Mouse (Mus musculus): Measurements from ENCODE around the gene Btf3. TPM values are rescaled to one million over a fixed set of nuclear protein-coding genes. Genes with fewer than 3 reads are reported as not detected.

The Btf3 gene
- polyA plus RNA-seq (2016; fragmentation: Nextera tagmentation; extraction: Ambion mirVana), result 731 and 771 TPM in 2 replicates

- under 1% methylated on average over 83 of the region's 90 CpGs for WGBS
- Histone ChIP-seq H3K27ac (peak within 1 kb of the TSS; percentile 94), H3K9me3 (no peaks in the 10 kb centered on the region), H3K4me1 (peaks cover 9% of the 10 kb centered on the region), H3K9ac (peak within 1 kb of the TSS; percentile 98), H3K27me3 (no peaks in the 10 kb centered on the region), H3K4me3 (peak within 1 kb of the TSS; percentile 100), H3K4me2 (replicated peaks) (peak within 1 kb of the TSS; percentile 62), H3K36me3 (peaks cover 17% of the 10 kb centered on the region)
- peak; percentile 78 for ATAC-seq (ENCODE audit: insufficient number of reproducible peaks, insufficient read depth, low FRiP score, low TSS enrichment)
Measured at GRCm38 (mm10) chr13:98316480-98317245, at the start of gene Btf3. Gene Btf3 (minus strand): TSS chr13:98317006.

- Histone ChIP-seq H3K9me3 (no peaks in the 10 kb centered on the region), H3K9ac (peak overlapping the region; percentile 25), H3K4me1 (peaks cover 23% of the 10 kb centered on the region), H3K4me2 (replicated peaks) (peak overlapping the region; percentile 65), H3K27ac (peak overlapping the region; percentile 68), H3K4me3 (peak overlapping the region; percentile 28), H3K36me3 (no peaks in the 10 kb centered on the region), H3K27me3 (peaks cover 51% of the 10 kb centered on the region)
- under 1% methylated on average over 52 of the region's 52 CpGs for WGBS
- 0 out of 2 replicates have a peak, but pooled peaks have one; percentile 52 for ATAC-seq (ENCODE audit: insufficient number of reproducible peaks, insufficient read depth, low FRiP score, low TSS enrichment)
Measured at GRCm38 (mm10) chr13:98365766-98366421, 49.1 kb upstream of the Btf3 start.

GRCm38 (mm10) chr13:98365081-98365480, 48.3 kb upstream of the Btf3 start:
- H3K27ac ChIP-seq, result no peak overlapping the region
- no peak overlapping the region; the same call in 1 of the 2 replicates for H3K4me2 ChIP-seq (replicated peaks)
- H3K36me3 ChIP-seq, result no peaks in the 10 kb centered on the region
- peaks cover 23% of the 10 kb centered on the region for H3K4me1 ChIP-seq
- no peak overlapping the region for H3K9ac ChIP-seq
- no peak for ATAC-seq (ENCODE audit: insufficient number of reproducible peaks, insufficient read depth, low FRiP score, low TSS enrichment)
- WGBS, result 1% methylated on average over 8 of the region's 8 CpGs
- peaks cover 53% of the 10 kb centered on the region for H3K27me3 ChIP-seq
- no peaks in the 10 kb centered on the region for H3K9me3 ChIP-seq
- H3K4me3 ChIP-seq, result no peak overlapping the region

GRCm38 (mm10) chr13:98363046-98363445, 46.2 kb upstream of the Btf3 start:
- Histone ChIP-seq H3K36me3 (no peaks in the 10 kb centered on the region), H3K4me2 (replicated peaks) (no peak overlapping the region), H3K9ac (no peak overlapping the region), H3K27ac (no peak overlapping the region), H3K4me1 (peaks cover 17% of the 10 kb centered on the region), H3K27me3 (peaks cover 64% of the 10 kb centered on the region), H3K4me3 (no peak overlapping the region), H3K9me3 (no peaks in the 10 kb centered on the region)
- ATAC-seq (ENCODE audit: insufficient number of reproducible peaks, insufficient read depth, low FRiP score, low TSS enrichment), result no peak
- WGBS, result 5% methylated on average over 4 of the region's 4 CpGs

GRCm38 (mm10) chr13:98361161-98361560, 44.4 kb upstream of the Btf3 start:
- no peak overlapping the region for H3K9ac ChIP-seq
- H3K27ac ChIP-seq, result no peak overlapping the region
- no peaks in the 10 kb centered on the region for H3K9me3 ChIP-seq
- 11% methylated on average over 5 of the region's 5 CpGs for WGBS
- peaks cover 8% of the 10 kb centered on the region for H3K4me1 ChIP-seq
- H3K4me3 ChIP-seq, result no peak overlapping the region
- ATAC-seq (ENCODE audit: insufficient number of reproducible peaks, insufficient read depth, low FRiP score, low TSS enrichment), result no peak
- H3K27me3 ChIP-seq, result peaks cover 60% of the 10 kb centered on the region
- no peak overlapping the region for H3K4me2 ChIP-seq (replicated peaks)
- no peaks in the 10 kb centered on the region for H3K36me3 ChIP-seq

- WGBS, result 6% methylated on average over 6 of the region's 6 CpGs
- Histone ChIP-seq H3K27me3 (peaks cover 56% of the 10 kb centered on the region), H3K36me3 (no peaks in the 10 kb centered on the region), H3K4me3 (no peak overlapping the region), H3K9ac (no peak overlapping the region), H3K4me2 (replicated peaks) (no peak overlapping the region), H3K9me3 (no peaks in the 10 kb centered on the region), H3K27ac (no peak overlapping the region), H3K4me1 (0 out of 2 replicates have a peak, but pooled peaks cover 2% of the 10 kb centered on the region)
- ATAC-seq (ENCODE audit: insufficient number of reproducible peaks, insufficient read depth, low FRiP score, low TSS enrichment), result no peak
Measured at GRCm38 (mm10) chr13:98360391-98360790, 43.6 kb upstream of the Btf3 start.

- no peak overlapping the region for H3K27ac ChIP-seq
- H3K27me3 ChIP-seq, result peaks cover 64% of the 10 kb centered on the region
- ATAC-seq (ENCODE audit: insufficient number of reproducible peaks, insufficient read depth, low FRiP score, low TSS enrichment), result no peak
- no peak overlapping the region for H3K4me3 ChIP-seq
- 1% methylated on average over 7 of the region's 8 CpGs for WGBS
- H3K9me3 ChIP-seq, result no peaks in the 10 kb centered on the region
- H3K36me3 ChIP-seq, result no peaks in the 10 kb centered on the region
- peak overlapping the region; percentile 47 for H3K4me2 ChIP-seq (replicated peaks)
- peaks cover 6% of the 10 kb centered on the region for H3K4me1 ChIP-seq
- H3K9ac ChIP-seq, result no peak overlapping the region
Measured at GRCm38 (mm10) chr13:98359337-98359736, 42.5 kb upstream of the Btf3 start.

- H3K36me3 ChIP-seq, result no peaks in the 10 kb centered on the region
- peak overlapping the region; percentile 43 for H3K9ac ChIP-seq
- H3K9me3 ChIP-seq, result no peaks in the 10 kb centered on the region
- no peak for ATAC-seq (ENCODE audit: insufficient number of reproducible peaks, insufficient read depth, low FRiP score, low TSS enrichment)
- peaks cover 11% of the 10 kb centered on the region for H3K4me1 ChIP-seq
- peak overlapping the region; percentile 35 for H3K4me3 ChIP-seq
- WGBS, result 2% methylated on average over 23 of the region's 23 CpGs
- H3K27ac ChIP-seq, result peak overlapping the region; percentile 38
- peak overlapping the region; percentile 47 for H3K4me2 ChIP-seq (replicated peaks)
- peaks cover 67% of the 10 kb centered on the region for H3K27me3 ChIP-seq
Measured at GRCm38 (mm10) chr13:98358424-98359181, 41.8 kb upstream of the Btf3 start.

- no peak for ATAC-seq (ENCODE audit: insufficient number of reproducible peaks, insufficient read depth, low FRiP score, low TSS enrichment)
- WGBS, result 6% methylated on average over 18 of the region's 18 CpGs
- H3K27me3 ChIP-seq, result peaks cover 70% of the 10 kb centered on the region
- no peaks in the 10 kb centered on the region for H3K9me3 ChIP-seq
- peak overlapping the region; percentile 35 for H3K4me3 ChIP-seq
- peak overlapping the region; percentile 38 for H3K27ac ChIP-seq
- H3K4me1 ChIP-seq, result peaks cover 11% of the 10 kb centered on the region
- peak overlapping the region; percentile 43 for H3K9ac ChIP-seq
- no peaks in the 10 kb centered on the region for H3K36me3 ChIP-seq
- H3K4me2 ChIP-seq (replicated peaks), result peak overlapping the region; percentile 47
Measured at GRCm38 (mm10) chr13:98357433-98358423, 40.9 kb upstream of the Btf3 start.

GRCm38 (mm10) chr13:98356973-98357425, 40.2 kb upstream of the Btf3 start:
- no peak for ATAC-seq (ENCODE audit: insufficient number of reproducible peaks, insufficient read depth, low FRiP score, low TSS enrichment)
- peaks cover 11% of the 10 kb centered on the region for H3K4me1 ChIP-seq
- no peak overlapping the region for H3K27ac ChIP-seq
- peak overlapping the region; percentile 43; the same call in 1 of the 2 replicates for H3K9ac ChIP-seq
- H3K4me2 ChIP-seq (replicated peaks), result peak overlapping the region; percentile 47
- no peaks in the 10 kb centered on the region for H3K36me3 ChIP-seq
- peak overlapping the region; percentile 35 for H3K4me3 ChIP-seq
- H3K9me3 ChIP-seq, result no peaks in the 10 kb centered on the region
- peaks cover 70% of the 10 kb centered on the region for H3K27me3 ChIP-seq
- WGBS, result 9% methylated on average over 6 of the region's 6 CpGs
